Mouse (Mus musculus) heart, adult 11 months (tissue): ENCODE results near the gene Chrng.

Experiments used
- DNase-seq: peaks from one replicate; pipeline ENCODE4 v3.0.0; 2022

Chrng gene

DNA sequence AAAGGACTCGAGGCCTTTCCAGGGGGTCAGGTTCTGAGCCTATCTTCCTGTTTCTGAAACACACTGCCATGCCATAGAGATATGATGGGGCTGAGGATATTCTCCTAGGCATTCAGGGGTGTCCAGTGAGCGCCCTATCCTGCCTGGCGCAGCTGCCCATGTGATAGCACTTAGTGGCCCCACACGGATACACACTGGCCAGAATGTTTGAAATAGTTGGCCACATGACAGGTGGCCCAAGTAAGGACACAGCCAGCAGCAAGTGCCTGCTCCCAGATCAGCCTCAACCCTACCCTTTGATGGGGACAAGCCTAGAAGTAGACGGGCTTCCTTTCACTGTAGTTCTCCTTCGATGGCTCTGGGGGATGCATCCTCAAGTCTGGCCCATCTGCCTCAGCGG lies at the start of gene Chrng:
Chrng (plus strand) TSS at position 193 of the 400 bp plus-strand sequence.
- no peak for DNase-seq

DNA sequence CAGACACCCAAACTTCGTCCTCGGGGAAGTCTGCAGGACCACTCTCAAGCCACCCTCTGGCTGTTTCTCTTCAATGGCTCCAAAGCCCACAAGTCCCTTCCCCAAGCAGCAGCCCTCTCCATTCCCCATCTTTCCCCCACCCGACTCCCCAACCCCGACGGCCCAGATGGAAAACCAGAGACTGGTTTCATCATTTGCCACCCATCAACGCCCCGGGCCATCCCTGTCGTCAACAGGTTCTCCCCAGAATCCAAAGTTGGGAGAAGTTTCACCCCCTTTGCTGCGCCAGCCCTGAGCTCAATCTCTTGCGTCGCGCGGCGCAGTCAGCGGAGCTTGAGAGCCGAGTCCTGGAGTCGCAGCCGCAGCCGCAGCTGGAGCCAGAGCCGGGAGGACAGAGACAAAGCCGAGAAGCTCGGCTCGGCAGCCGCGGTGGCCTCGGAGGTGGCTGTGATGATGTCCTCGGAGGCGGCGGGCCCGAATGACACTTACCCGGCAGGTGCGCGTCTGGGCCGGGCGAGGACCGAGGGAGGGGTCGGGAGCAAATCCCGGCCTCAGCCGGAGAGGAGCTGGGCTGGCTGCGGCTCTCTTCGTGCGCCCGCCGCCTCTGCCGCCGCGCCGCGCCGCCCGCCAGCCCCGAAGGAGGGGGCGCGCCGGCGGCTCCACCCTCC lies 48.8 kb upstream of the Chrng start:
- no peak for DNase-seq

DNA sequence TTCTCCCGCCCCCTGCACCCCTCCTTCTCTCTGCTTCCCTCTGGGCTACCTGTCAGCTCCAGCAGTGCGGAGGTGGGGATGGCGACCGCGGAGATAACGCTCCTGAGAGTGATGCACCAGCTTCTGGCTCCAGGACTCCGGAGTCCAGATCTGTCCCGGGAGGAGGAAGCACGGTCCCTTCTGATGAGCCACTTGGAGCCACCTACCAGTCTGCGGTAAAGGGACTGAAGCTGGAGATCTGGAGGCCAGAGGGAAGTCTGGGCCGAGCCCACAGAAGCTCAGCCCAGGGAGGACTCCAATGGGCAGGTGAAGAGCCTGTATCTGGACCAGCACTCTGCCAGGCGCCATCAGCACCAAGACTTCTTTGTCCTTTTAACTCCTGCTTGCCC lies 48.3 kb upstream of the Chrng start, which contains the start of gene Ecel1:
Ecel1 (minus strand) TSS at position 323 of the 389 bp plus-strand sequence.
- DNase-seq, result no peak

DNA sequence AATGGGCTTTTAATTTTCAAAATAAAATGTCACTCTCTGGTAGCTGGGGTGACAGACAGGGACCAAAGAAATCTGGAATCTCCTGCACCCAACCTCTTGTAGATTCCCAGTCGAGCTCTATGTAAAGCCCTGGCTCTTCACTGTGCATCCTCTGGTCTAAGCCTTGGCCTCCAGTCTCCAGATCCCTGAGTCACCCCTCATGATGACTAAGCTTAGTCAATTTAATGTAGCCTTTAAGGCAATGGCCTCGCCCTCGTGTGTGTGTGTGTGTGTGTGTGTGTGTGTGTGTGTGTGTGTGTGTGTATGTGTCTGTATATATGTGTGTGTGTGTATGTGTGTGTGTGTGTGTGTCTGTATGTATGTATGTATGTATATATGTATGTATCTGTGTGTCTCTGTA lies 45.1 kb upstream of the Chrng start:
- DNase-seq, result no peak

DNA sequence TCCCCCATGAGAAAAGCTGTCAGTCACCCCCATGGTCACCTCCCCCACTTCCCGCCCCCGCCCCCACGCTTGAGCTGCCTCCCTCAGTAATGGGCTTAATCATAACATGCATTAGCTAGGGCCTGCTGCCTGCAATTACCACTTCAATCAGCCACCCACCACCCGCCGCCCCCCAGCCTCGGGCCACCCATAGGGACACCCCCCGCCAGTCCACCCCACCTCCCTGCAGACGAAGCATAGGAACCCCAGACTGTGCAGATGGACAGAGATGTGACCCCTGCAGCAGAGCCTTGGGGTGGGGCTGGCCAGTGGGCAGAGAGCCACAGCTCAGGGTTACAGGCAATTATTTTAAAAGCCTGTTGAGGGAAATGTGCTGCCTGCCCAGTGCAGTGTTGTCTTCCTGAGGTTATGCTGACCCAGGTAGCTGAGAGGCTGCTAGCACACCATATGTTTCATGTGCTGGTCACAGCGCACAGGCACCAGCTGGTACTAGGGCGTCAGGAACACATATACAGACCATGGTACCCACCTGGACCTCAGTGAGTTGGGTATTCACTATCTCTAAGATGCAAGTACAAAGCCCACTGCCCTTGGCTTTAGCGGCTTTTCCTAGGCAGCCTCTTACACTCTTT lies 40.2 kb upstream of the Chrng start:
- DNase-seq, result no peak

DNA sequence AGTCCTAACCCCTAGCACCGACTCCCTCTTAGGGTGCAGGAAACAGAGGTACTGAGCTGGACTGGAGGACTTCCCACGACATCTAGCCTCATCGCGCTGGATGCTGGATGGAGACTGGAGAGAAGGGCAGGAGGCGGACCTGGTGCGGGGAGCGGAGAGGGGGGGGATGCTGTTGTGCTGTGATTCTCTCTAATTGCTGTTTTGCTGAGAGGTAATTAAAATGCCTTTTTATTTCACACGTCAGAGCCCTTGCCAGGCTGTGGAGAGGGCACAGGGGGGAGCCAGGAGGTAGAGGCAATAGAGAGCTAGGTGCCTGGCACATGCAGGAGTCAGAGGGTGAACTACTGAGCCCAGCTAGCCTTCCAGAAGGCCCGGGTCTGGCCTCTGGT lies 39.7 kb upstream of the Chrng start:
- DNase-seq, result no peak

DNA sequence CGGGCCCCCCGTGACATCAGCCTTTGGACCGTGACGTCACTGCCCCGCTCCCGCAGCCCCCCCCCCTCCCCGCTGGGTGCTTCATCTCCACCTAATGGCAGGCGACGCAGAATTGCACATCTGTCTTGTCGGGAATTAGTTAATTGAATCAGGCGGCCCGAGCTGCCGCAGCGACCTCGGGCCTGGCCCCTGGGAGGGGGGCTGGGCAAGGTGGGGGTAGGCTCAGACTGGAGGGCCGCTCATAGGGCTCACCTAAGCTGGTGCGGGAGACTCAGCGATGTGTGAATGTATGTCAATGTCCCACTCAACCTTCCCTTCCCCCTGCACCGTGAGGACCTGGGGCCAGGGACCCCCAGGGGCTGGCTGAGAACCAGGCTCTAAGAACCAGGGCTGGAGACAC lies 34.0 kb upstream of the Chrng start:
- no peak for DNase-seq

DNA sequence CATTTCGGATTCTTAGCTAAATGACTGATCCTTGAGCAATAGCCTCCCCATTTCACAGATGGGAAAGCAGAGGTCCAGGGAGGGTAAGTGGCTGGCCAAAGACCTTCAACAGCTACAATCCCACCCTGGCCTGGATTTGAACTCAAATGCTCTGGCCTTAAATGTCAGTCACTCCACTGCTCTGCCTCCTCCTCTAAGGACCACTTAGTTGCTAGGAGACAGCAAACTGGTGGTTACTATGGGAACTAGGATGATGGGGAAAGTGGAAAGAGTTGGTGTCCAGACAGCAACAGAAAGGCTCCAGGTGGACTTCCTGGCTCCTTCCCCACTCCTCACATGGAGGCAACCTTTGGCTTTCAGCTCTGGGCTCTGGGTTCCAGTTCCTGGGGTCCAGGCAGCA lies 33.1 kb upstream of the Chrng start:
- no peak for DNase-seq

DNA sequence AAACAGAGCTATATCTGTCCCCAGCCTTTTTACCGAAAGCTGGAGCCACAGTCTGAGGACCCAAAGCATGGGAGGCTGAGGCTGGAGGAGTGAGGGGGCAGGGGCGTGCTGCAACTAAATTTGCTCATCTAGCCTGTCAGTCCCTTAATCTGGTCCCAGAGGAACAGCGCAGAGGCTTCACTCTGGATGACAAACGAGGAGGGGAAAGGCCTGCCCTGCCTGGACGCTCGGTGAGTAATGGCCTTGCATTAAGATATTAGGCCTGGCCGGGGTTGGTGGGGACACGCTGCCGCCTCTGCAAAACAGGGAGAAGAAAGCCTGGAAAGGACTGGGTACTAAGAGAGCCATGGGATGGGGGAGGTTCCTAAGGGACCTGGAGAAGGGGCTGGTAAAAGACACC lies 32.1 kb upstream of the Chrng start:
- DNase-seq, result no peak

DNA sequence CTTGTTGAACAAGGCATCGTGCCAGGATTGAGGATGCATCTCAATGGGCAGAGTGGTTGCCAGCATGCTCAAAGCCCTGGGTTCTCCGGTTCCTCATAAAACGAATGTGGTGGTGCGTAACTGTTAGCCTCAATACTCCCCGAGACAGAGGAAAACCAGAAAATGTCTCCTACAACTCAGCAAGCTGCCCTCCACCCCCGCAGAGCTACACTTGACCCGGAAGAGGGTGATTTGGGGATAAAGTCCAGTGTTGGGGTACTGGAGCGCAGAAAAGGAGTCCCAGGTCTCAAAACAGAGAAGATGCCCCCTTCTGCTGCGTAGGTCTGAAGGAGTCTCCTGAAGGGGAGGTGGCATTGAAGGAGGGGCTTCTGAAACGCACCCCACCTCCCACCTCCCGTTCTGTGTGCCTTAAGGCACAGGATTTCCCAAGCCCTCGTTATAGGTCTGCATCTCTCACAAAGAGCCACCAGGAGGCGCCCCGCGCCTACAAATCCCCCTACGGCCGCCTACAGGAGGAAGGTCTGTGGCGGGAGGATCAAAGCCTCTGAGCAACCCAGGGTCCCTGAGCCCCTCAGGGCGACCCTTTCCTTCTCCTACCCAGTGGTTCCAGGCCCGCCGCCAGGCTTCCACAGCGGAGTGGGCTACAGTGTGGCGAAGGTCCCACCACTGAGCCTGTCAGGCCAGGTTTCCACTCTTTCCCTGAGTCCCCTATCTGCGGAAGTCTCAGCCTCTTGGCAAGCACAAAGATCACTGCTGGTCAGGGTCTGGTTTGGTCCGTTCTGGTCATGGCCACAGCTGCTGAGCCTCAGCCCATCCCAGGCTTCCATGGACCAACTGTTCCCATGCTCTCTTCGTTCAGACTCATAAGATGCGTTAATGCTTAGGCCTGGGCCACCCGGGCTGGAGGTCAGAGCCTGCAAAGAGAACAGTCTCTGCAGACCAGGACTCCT lies 30.2 kb upstream of the Chrng start:
- peak; percentile 94 for DNase-seq

DNA sequence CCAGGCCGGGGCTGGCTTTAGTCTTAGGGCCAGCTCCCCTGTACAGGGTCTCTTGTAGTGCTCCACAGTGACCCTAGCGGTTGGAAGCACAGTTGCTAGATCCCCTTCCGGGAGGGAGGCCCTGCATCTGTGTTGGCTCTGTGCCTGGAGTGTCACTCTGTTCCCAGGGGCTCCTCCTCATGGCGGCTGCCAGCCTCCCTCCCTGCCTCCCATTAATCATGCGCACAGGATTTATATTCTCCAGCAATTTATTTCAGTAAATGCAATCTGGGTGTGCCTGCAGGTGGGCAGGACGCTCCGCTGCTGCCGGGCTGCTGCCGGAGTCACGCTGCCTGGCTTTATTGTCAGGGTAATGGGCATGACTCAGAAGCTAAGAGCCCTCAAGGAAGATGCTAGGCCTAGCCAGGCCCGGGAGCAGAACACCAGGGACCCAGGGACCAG lies 28.6 kb upstream of the Chrng start:
- DNase-seq, result peak; percentile 96

DNA sequence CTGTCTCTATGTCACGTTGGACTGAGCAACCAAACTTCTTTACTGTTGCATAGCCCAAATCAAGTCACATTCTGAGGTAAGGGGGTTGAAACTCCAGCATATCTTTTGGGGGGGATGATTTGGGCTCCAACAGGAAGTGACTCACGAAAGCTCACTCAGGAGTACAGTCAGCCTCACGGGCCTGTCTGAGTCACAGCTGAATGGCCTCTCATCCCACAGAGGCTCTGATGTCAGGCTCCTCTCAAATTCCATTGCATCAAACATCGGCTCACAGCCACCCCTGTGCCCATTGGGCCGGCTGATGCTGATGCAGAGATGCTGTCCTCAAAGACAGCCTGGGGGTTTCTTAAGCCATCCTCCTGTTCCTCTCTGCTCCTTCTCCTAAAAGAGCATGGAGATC lies 23.6 kb upstream of the Chrng start:
- DNase-seq, result no peak

DNA sequence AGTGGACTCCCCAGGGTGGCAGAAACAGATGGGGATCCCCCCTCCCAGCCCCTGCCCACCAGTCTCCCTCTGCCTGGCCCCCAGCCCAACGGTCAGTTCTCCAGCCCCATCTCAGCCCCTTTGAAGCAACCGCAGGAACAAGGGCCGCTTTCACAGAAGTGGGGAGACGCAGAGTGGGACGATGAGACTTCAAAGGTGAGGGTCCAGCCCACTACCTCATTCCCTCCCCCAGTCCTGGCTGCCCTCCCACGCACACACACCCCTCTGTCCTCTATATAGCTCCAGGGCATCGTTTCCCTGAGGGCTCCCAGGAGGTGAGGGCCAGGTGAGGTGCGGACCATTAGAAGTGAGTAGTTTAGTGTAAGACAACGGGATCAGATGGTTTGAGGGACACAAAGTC lies 21.4 kb upstream of the Chrng start, which contains the start of gene Prss56:
Prss56 (plus strand) TSS at position 301 of the 400 bp plus-strand sequence.
- DNase-seq, result no peak

DNA sequence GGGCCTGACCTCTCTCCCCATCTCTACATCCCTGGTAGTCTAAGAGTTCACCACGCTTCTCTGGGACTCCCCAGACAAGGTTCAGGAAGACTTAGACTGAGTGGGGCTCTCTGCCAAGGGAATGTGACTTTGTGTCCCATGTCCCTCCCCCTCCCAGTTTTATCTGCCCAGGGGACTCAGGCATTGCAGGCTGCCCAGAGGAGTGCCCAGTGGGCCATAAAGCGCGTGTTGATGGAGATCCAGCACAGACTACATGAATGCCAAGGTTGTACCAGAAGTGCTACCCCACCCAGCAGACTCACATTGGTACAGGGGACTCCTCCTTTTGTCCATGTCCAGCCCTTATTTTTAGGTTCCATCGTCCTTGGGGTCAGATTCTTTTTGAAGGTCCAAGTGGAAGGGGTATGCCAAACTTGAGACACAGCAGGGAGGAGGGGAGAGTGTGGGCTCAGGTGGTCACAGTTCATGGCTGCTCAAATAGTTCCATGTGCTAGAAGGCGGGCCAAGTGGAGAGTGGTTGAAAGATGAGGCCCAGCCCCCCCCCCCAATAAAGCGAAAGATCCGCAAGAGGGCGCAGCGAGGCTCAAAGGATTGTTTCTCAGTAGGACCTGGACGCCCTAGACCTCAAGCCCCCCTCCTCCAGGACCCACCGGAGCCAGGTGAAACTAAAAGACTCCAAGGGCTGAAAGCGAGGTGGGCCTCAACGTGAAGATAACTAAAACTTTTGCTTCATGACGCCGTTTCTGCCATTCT lies 20.3 kb upstream of the Chrng start:
- DNase-seq, result no peak

DNA sequence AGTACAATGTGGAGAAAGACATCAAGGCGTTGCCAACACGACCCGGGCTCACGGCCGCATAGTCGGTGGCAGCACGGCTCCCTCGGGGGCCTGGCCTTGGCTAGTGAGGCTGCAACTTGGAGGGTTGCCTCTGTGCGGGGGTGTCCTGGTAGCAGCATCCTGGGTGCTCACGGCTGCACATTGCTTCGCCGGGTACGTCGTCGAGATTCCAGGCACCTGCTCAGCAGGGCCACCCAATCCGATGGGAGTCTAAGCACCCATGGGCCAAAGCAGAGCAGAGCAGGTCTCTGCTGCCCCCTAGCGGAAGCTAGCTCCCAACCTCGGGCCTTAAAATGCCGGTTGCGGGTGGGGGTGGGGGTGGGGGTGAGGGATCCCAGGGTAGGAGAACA lies 19.7 kb upstream of the Chrng start:
- DNase-seq, result peak; percentile 94

DNA sequence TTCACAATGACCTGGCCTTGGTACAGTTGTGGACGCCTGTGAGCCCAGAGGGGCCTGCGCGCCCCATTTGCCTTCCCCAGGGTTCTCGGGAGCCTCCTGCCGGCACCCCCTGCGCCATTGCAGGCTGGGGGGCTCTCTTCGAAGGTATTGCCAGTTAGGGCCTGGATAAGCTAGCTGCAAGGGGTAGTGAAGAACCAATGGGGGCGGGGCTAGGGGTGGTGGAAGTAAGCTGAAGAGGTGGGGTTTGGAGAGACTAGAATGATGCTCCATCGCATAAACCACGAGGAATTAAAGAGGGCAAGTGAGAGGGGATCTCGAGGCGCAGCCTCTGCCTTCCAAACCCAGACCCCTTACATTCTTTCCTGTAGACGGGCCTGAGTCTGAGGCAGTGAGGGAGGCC lies 18.9 kb upstream of the Chrng start:
- DNase-seq, result no peak

DNA sequence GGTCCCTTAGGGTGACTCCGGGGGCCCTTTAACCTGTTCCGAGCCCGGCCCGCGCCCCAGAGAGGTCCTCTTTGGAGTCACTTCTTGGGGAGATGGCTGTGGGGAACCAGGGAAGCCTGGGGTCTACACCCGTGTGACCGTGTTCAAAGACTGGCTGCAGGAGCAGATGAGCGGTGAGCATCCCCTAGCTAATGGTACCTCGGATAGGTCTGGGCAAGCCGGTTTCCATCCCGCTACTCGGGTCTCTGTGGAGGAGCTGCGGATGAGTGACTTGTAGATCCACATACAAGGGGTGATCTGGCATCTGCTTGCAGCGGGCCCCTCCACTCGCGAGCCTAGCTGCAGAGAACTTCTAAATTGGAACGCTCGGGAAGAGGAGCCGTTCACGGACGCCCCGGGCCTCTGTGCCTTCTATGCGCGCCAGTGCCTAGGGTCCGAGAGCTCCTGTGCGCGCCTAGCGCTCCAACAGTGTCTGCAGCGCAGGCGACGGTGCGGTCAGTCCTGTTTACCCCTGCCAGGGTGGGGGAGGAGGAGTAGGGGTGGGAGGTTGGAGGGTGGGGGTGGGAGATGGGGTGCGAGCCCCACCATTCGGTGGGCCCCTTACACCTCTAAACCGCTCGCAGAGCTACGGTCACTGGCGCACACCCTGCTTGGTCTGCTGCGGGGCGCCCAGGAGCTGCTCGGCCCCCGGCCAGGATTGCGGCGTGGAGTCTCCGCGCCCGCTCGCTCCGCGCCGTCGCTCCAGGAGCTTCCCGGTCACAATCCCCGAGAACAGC lies 18.0 kb upstream of the Chrng start:
- DNase-seq, result no peak

DNA sequence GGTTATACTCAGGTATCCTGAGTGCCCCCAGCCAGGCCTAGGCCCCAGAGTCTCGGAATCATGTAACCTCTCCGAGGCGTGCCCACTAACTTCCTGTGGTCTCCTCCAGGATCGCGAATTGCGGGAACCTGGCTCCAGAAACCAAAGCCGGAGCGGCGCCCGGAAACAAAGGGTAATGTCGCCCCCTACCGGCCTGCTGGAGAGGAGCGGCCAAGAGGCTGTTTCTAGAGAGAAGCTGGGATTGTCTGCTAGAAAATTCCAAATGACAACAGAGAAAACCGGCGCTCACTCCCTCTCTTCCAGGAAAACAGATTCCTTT lies 17.5 kb upstream of the Chrng start:
- DNase-seq, result no peak

DNA sequence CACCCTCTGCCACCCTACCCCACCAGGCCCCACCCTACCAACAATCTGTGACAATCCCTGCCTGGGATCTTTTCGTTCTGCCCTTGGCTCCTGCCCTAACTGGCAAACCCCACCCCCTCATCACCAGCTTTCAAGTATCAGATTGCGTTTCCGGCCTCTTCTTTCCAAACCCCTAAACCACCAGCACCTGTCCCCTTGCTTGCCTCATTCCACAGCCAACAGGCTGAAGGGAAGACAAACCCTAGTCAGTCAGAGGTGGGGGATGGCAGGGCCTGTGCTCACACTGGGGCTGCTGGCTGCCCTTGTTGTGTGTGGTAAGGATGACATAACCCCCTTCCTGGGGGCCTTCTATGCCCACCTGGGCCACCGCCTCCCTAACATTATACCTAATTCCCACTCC lies 14.0 kb upstream of the Chrng start, which contains the start of gene Chrnd:
Chrnd (plus strand) TSS at position 179 of the 400 bp plus-strand sequence.
- DNase-seq, result no peak

DNA sequence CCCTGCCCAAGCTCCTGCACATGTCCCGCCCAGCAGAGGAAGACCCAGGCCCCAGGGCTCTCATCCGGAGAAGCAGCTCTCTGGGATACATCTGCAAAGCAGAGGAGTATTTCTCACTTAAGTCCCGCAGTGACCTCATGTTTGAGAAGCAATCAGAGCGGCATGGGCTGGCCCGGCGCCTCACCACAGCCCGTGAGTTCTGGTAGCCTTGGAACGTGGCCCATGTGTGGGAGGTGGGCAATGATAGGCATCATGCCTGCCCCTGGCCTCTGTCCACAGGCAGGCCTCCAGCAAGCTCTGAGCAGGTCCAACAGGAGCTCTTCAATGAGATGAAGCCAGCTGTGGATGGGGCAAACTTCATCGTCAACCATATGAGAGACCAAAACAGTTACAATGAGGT lies 7.2 kb upstream of the Chrng start:
- DNase-seq, result no peak

DNA sequence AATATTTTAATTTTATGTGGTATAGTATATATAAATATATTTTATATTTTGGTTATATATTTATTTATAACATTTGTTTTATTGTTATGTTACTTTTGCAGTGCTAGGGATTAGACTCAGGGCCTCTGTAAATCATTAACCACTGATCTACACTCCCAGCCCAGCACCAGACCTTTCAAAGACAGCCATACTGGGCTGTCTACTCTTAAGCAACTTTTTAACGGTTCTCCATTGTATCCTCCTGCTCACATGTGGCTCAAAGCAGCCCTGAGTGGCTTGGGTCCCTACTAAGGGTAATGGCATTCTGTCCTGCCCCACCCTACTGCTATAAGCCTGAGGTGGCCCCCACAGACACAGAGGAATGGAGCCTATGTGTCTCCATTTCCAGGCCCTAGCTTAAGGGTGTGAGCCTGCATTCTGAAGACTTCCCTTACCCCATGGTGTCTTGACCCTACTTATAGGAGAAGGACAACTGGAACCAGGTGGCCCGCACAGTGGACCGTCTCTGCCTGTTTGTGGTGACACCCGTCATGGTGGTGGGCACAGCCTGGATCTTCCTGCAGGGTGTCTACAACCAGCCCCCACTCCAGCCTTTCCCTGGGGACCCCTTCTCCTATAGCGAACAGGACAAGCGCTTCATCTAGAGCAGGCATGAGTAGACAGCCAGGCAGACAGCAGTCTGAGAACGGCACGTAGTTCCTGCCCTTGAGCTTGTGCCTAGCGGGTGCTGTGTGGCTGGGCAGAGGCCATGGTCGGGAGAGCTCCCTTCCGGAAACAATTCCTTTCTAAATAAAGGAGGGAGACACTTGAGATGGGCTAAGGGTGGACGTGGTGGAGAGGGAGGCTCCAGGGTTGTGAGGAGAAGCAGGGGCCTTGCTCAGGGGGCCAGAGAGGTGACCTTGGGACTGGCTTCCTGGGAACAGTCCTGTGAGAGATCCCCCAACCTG lies 6.1 kb upstream of the Chrng start:
- no peak for DNase-seq
